Mouse (Mus musculus) stomach, embryonic 15.5 days (tissue): Measurements from ENCODE around the gene Pigr. TPM values are rescaled to one million over a fixed set of nuclear protein-coding genes. Genes with fewer than 3 reads are reported as not detected.

Experiments used
- ATAC-seq: fragments of 200-750 bp; cut with Nextera tagmentation; 2 replicates; pipeline ENCODE4 v1.8.0; 2017; ENCODE audit warnings: low read depth, moderate number of reproducible peaks, moderate TSS enrichment; ENCODE audit not compliant: insufficient read depth, low FRiP score
- H3K27ac ChIP-seq: fragments of 300-500 bp; sonication (generic); 2 replicates; pipeline ENCODE4 v1.5.1; 2015; ENCODE audit warnings: mild to moderate bottlenecking, inconsistent platforms
- H3K27me3 ChIP-seq: fragments of 300-500 bp; sonication (generic); replicated peaks from 2 replicates; pipeline ENCODE4 v1.6.1; 2015; ENCODE audit warnings: inconsistent platforms
- H3K36me3 ChIP-seq: fragments of 300-500 bp; sonication (generic); 2 replicates; pipeline ENCODE4 v1.6.1; 2015; ENCODE audit warnings: inconsistent platforms
- H3K4me1 ChIP-seq: fragments of 300-500 bp; sonication (generic); 2 replicates; pipeline ENCODE4 v1.6.1; 2015; ENCODE audit warnings: inconsistent platforms
- H3K4me2 ChIP-seq: fragments of 300-500 bp; sonication (generic); 2 replicates; pipeline ENCODE4 v1.6.1; 2015; ENCODE audit warnings: mild to moderate bottlenecking, inconsistent platforms
- H3K4me3 ChIP-seq: fragments of 300-500 bp; sonication (generic); replicated peaks from 2 replicates; pipeline ENCODE4 v1.5.1; 2015; ENCODE audit warnings: inconsistent platforms
- H3K9ac ChIP-seq: fragments of 300-500 bp; sonication (generic); 2 replicates; pipeline ENCODE4 v1.6.1; 2015; ENCODE audit warnings: inconsistent platforms
- H3K9me3 ChIP-seq: fragments of 300-500 bp; sonication (generic); 2 replicates; pipeline ENCODE4 v1.6.1; 2016; ENCODE audit warnings: inconsistent platforms
- WGBS: fragments of 180-500 bp; shearing (Covaris S2); methylation state at CpG from one replicate; pipeline ENCODE4 v1.1.7; 2015; 5-methylcytosine and 5-hydroxymethylcytosine counted together
- polyA plus RNA-seq: library from polyadenylated mRNA; unstranded; fragments of >200 nt; fragmentation: Nextera tagmentation; extraction: Ambion mirVana; gene quantifications from 2 replicates; pipeline ENCODE4 v1.2.1, GENCODE M21; 2015

Gene Pigr
- polyA plus RNA-seq, 1 experiment from 2014 or later = 0.48 TPM

GRCm38 (mm10) chr1:130865541-130866221 lies 39.2 kb downstream of the Pigr start, which contains the start of gene Fcmr:
Gene Fcmr, plus strand, starts transcription at chr1:130865669.
- H3K27ac ChIP-seq = no peak within 1 kb of the TSS
- no peak within 1 kb of the TSS for H3K9ac ChIP-seq
- no peaks in the 10 kb centered on the region for H3K27me3 ChIP-seq
- H3K4me3 ChIP-seq = no peak within 1 kb of the TSS
- no peaks in the 10 kb centered on the region for H3K4me1 ChIP-seq
- H3K4me2 ChIP-seq = no peak within 1 kb of the TSS
- ATAC-seq = no peak
- H3K9me3 ChIP-seq = no peaks in the 10 kb centered on the region
- WGBS = 74% methylated on average over 7 of the region's 7 CpGs
- no peaks in the 10 kb centered on the region for H3K36me3 ChIP-seq

- H3K4me2 ChIP-seq = no peak overlapping the region
- no peak overlapping the region for H3K4me3 ChIP-seq
- no peaks in the 10 kb centered on the region for H3K9me3 ChIP-seq
- no peaks in the 10 kb centered on the region for H3K36me3 ChIP-seq
- WGBS = 91% methylated on average over 2 of the region's 2 CpGs
- H3K27me3 ChIP-seq = peaks cover 3% of the 10 kb centered on the region; the same call in 1 of the 2 replicates
- H3K27ac ChIP-seq = no peak overlapping the region
- no peaks in the 10 kb centered on the region for H3K4me1 ChIP-seq
- no peak for ATAC-seq
- H3K9ac ChIP-seq = no peak overlapping the region
Observed at GRCm38 (mm10) chr1:130872912-130873311, 46.4 kb downstream of the Pigr start.

- Histone ChIP-seq H3K4me1 (peaks cover 5% of the 10 kb centered on the region; the same call in 1 of the 2 replicates), H3K4me3 (no peak overlapping the region), H3K4me2 (no peak overlapping the region), H3K9me3 (no peaks in the 10 kb centered on the region), H3K27me3 (peaks cover 8% of the 10 kb centered on the region), H3K36me3 (no peaks in the 10 kb centered on the region), H3K9ac (no peak overlapping the region), H3K27ac (no peak overlapping the region)
- 32% methylated on average over 3 of the region's 3 CpGs for WGBS
- no peak for ATAC-seq
Observed at GRCm38 (mm10) chr1:130875139-130875538, 48.7 kb downstream of the Pigr start.

GRCm38 (mm10) chr1:130875910-130876309 lies 49.4 kb downstream of the Pigr start:
- WGBS = 67% methylated on average over 3 of the region's 3 CpGs
- no peaks in the 10 kb centered on the region for H3K36me3 ChIP-seq
- peaks cover 10% of the 10 kb centered on the region for H3K27me3 ChIP-seq
- peaks cover 5% of the 10 kb centered on the region; the same call in 1 of the 2 replicates for H3K4me1 ChIP-seq
- no peak overlapping the region for H3K4me3 ChIP-seq
- H3K9me3 ChIP-seq = no peaks in the 10 kb centered on the region
- no peak for ATAC-seq
- H3K9ac ChIP-seq = no peak overlapping the region
- no peak overlapping the region for H3K4me2 ChIP-seq
- H3K27ac ChIP-seq = no peak overlapping the region

- no peak overlapping the region for H3K9ac ChIP-seq
- 22% methylated on average over 3 of the region's 3 CpGs for WGBS
- peaks cover 10% of the 10 kb centered on the region for H3K27me3 ChIP-seq
- H3K4me3 ChIP-seq = no peak overlapping the region
- H3K36me3 ChIP-seq = no peaks in the 10 kb centered on the region
- peaks cover 5% of the 10 kb centered on the region; the same call in 1 of the 2 replicates for H3K4me1 ChIP-seq
- no peaks in the 10 kb centered on the region for H3K9me3 ChIP-seq
- no peak for ATAC-seq
- no peak overlapping the region for H3K27ac ChIP-seq
- no peak overlapping the region for H3K4me2 ChIP-seq
Observed at GRCm38 (mm10) chr1:130876931-130877509, 50.5 kb downstream of the Pigr start.

- no peaks in the 10 kb centered on the region for H3K36me3 ChIP-seq
- H3K27me3 ChIP-seq = peaks cover 10% of the 10 kb centered on the region
- WGBS = 2% methylated on average over 43 of the region's 43 CpGs
- H3K9me3 ChIP-seq = no peaks in the 10 kb centered on the region
- H3K9ac ChIP-seq = peak overlapping the region; percentile 13; the same call in 1 of the 2 replicates
- H3K4me2 ChIP-seq = peak overlapping the region; percentile 88
- peaks cover 5% of the 10 kb centered on the region; the same call in 1 of the 2 replicates for H3K4me1 ChIP-seq
- ATAC-seq = peak; percentile 53; the same call in 1 of the 2 replicates
- peak overlapping the region; percentile 37 for H3K4me3 ChIP-seq
- no peak overlapping the region for H3K27ac ChIP-seq
Observed at GRCm38 (mm10) chr1:130877889-130878614, 51.6 kb downstream of the Pigr start.

GRCm38 (mm10) chr1:130879927-130880326 lies 53.4 kb downstream of the Pigr start:
- Histone ChIP-seq H3K27ac (no peak overlapping the region), H3K36me3 (no peaks in the 10 kb centered on the region), H3K4me1 (peaks cover 5% of the 10 kb centered on the region; the same call in 1 of the 2 replicates), H3K27me3 (peaks cover 10% of the 10 kb centered on the region), H3K9ac (no peak overlapping the region), H3K4me3 (no peak overlapping the region), H3K4me2 (no peak overlapping the region), H3K9me3 (no peaks in the 10 kb centered on the region)
- 89% methylated on average over 7 of the region's 7 CpGs for WGBS
- no peak for ATAC-seq

GRCm38 (mm10) chr1:130883146-130883545 lies 56.7 kb downstream of the Pigr start:
- H3K9ac ChIP-seq = no peak overlapping the region
- peaks cover 3% of the 10 kb centered on the region; the same call in 1 of the 2 replicates for H3K4me1 ChIP-seq
- no peaks in the 10 kb centered on the region for H3K36me3 ChIP-seq
- no peak overlapping the region for H3K4me2 ChIP-seq
- no peaks in the 10 kb centered on the region for H3K9me3 ChIP-seq
- no peak overlapping the region for H3K4me3 ChIP-seq
- H3K27ac ChIP-seq = no peak overlapping the region
- peaks cover 7% of the 10 kb centered on the region; the same call in 1 of the 2 replicates for H3K27me3 ChIP-seq
- 87% methylated on average over 4 of the region's 4 CpGs for WGBS
- ATAC-seq = no peak

GRCm38 (mm10) chr1:130887354-130887753 lies 60.9 kb downstream of the Pigr start, which contains the start of gene Il24:
Gene Il24, minus strand, starts transcription at chr1:130887454.
- no peaks in the 10 kb centered on the region for H3K36me3 ChIP-seq
- no peak within 1 kb of the TSS for H3K9ac ChIP-seq
- no peak for ATAC-seq
- H3K9me3 ChIP-seq = no peaks in the 10 kb centered on the region
- no peak within 1 kb of the TSS for H3K27ac ChIP-seq
- H3K4me3 ChIP-seq = no peak within 1 kb of the TSS
- no peaks in the 10 kb centered on the region for H3K27me3 ChIP-seq
- H3K4me1 ChIP-seq = no peaks in the 10 kb centered on the region
- no peak within 1 kb of the TSS for H3K4me2 ChIP-seq

- no peak overlapping the region for H3K9ac ChIP-seq
- no peak for ATAC-seq
- no peaks in the 10 kb centered on the region for H3K36me3 ChIP-seq
- H3K4me3 ChIP-seq = no peak overlapping the region
- WGBS = 71% methylated on average over 1 of the region's 1 CpGs
- no peaks in the 10 kb centered on the region for H3K27me3 ChIP-seq
- no peaks in the 10 kb centered on the region for H3K9me3 ChIP-seq
- H3K27ac ChIP-seq = no peak overlapping the region
- no peak overlapping the region for H3K4me2 ChIP-seq
- no peaks in the 10 kb centered on the region for H3K4me1 ChIP-seq
Observed at GRCm38 (mm10) chr1:130892446-130892845, 66.0 kb downstream of the Pigr start.

- ATAC-seq = no peak
- Histone ChIP-seq H3K4me1 (no peaks in the 10 kb centered on the region), H3K9me3 (no peaks in the 10 kb centered on the region), H3K36me3 (no peaks in the 10 kb centered on the region), H3K4me3 (no peak overlapping the region), H3K27ac (no peak overlapping the region), H3K9ac (no peak overlapping the region), H3K4me2 (no peak overlapping the region), H3K27me3 (no peaks in the 10 kb centered on the region)
- 71% methylated on average over 9 of the region's 9 CpGs for WGBS
Observed at GRCm38 (mm10) chr1:130893329-130894040, 67.0 kb downstream of the Pigr start.
